Mouse (Mus musculus) kidney, postnatal 0 days (tissue): Measurements from ENCODE around the gene Umad1. TPM values are rescaled to one million over a fixed set of nuclear protein-coding genes. Genes with fewer than 3 reads are reported as not detected.
A peak's percentile ranks its signal among the peaks of the same experiment; 100 is the strongest.

Source experiments
- ATAC-seq: fragments of 200-750 bp; cut with Nextera tagmentation; replicated peaks from 2 replicates; pipeline ENCODE4 v1.8.0; 2017; ENCODE audit warnings: low read depth, moderate number of reproducible peaks, moderate TSS enrichment, moderate library complexity; ENCODE audit not compliant: low FRiP score
- DNase-seq: peaks from one replicate; pipeline ENCODE4 v3.0.0-alpha.2; 2016; ENCODE audit warnings: low spot score
- H3K27ac ChIP-seq: fragments of 300-500 bp; sonication (generic); 2 replicates; pipeline ENCODE4 v1.5.1; 2014; ENCODE audit warnings: mild to moderate bottlenecking
- H3K27me3 ChIP-seq: fragments of 300-500 bp; sonication (generic); 2 replicates; pipeline ENCODE4 v1.6.1; 2014; ENCODE audit warnings: low read length, mixed read lengths; ENCODE audit not compliant: insufficient read depth
- H3K36me3 ChIP-seq: fragments of 300-500 bp; sonication (generic); 2 replicates; pipeline ENCODE4 v1.6.1; 2014; ENCODE audit warnings: low read length, mixed read lengths; ENCODE audit not compliant: insufficient read depth
- H3K4me1 ChIP-seq: fragments of 300-500 bp; sonication (generic); replicated peaks from 2 replicates; pipeline ENCODE4 v1.6.1; 2014; ENCODE audit warnings: antibody characterized with exemption, low read length, mixed read lengths; ENCODE audit not compliant: insufficient read depth
- H3K4me2 ChIP-seq: fragments of 300-500 bp; sonication (generic); 2 replicates; pipeline ENCODE4 v1.6.1; 2014; ENCODE audit warnings: mild to moderate bottlenecking, low read length, moderate library complexity, mixed read lengths
- H3K4me3 ChIP-seq: fragments of 300-500 bp; sonication (generic); replicated peaks from 2 replicates; pipeline ENCODE4 v1.5.1; 2014; ENCODE audit warnings: low read depth, low read length
- H3K9ac ChIP-seq: fragments of 300-500 bp; sonication (generic); 2 replicates; pipeline ENCODE4 v1.6.1; 2014; ENCODE audit warnings: low read depth, low read length
- H3K9me3 ChIP-seq: fragments of 300-500 bp; sonication (generic); replicated peaks from 2 replicates; pipeline ENCODE4 v1.6.1; 2016; ENCODE audit warnings: low read length, inconsistent platforms, mixed read lengths
- CTCF ChIP-seq: IDR thresholded peaks from 2 replicates; pipeline ENCODE4 v1.5.1; 2016; ENCODE audit warnings: antibody characterized with exemption, low read depth, mild to moderate bottlenecking, moderate library complexity
- WGBS: fragments of 180-500 bp; shearing (Covaris S2); extraction: QIAGEN DNeasy Blood & Tissue Kit; methylation state at CpG from one replicate; pipeline ENCODE4 v1.1.7; 2014; 5-methylcytosine and 5-hydroxymethylcytosine counted together
- polyA plus RNA-seq: library from polyadenylated mRNA; unstranded; fragments of >200 nt; fragmentation: Nextera tagmentation; extraction: Ambion mirVana; gene quantifications from 2 replicates; pipeline ENCODE4 v1.2.1, GENCODE M21; 2015

The Umad1 gene
- polyA plus RNA-seq, 1 experiment from 2014 or later: 28.4 TPM

GRCm38 (mm10) chr6:8370624-8371023, 111.5 kb downstream of the Umad1 start:
- ATAC-seq: no peak
- Histone ChIP-seq H3K4me1 (no peaks in the 10 kb centered on the region), H3K9ac (no peak overlapping the region), H3K4me3 (no peak overlapping the region), H3K36me3 (no peaks in the 10 kb centered on the region), H3K27ac (no peak overlapping the region), H3K4me2 (no peak overlapping the region), H3K9me3 (no peaks in the 10 kb centered on the region), H3K27me3 (no peaks in the 10 kb centered on the region)
- TF ChIP-seq CTCF: no peak
- WGBS: 67% methylated on average over 3 of the region's 3 CpGs
- peak; percentile 81 for DNase-seq

- DNase-seq (no peak), ATAC-seq (no peak)
- TF ChIP-seq CTCF: no peak
- Histone ChIP-seq H3K4me1 (no peaks in the 10 kb centered on the region), H3K9ac (no peak overlapping the region), H3K36me3 (no peaks in the 10 kb centered on the region), H3K9me3 (no peaks in the 10 kb centered on the region), H3K27ac (no peak overlapping the region), H3K27me3 (no peaks in the 10 kb centered on the region), H3K4me2 (no peak overlapping the region), H3K4me3 (no peak overlapping the region)
- 70% methylated on average over 2 of the region's 2 CpGs for WGBS
These were observed 114.0 kb downstream of the Umad1 start for GRCm38 (mm10) chr6:8373051-8373450.

GRCm38 (mm10) chr6:8373851-8374250, 114.8 kb downstream of the Umad1 start:
- Histone ChIP-seq H3K4me2 (no peak overlapping the region), H3K27me3 (no peaks in the 10 kb centered on the region), H3K4me3 (no peak overlapping the region), H3K9me3 (no peaks in the 10 kb centered on the region), H3K4me1 (no peaks in the 10 kb centered on the region), H3K27ac (no peak overlapping the region), H3K9ac (no peak overlapping the region), H3K36me3 (no peaks in the 10 kb centered on the region)
- ATAC-seq (no peak), DNase-seq (no peak)
- no peak for TF ChIP-seq CTCF
- WGBS: 55% methylated on average over 8 of the region's 8 CpGs

- WGBS: 66% methylated on average over 6 of the region's 6 CpGs
- Histone ChIP-seq H3K4me1 (no peaks in the 10 kb centered on the region), H3K4me3 (no peak overlapping the region), H3K36me3 (no peaks in the 10 kb centered on the region), H3K27ac (no peak overlapping the region), H3K9me3 (no peaks in the 10 kb centered on the region), H3K4me2 (no peak overlapping the region), H3K27me3 (no peaks in the 10 kb centered on the region), H3K9ac (no peak overlapping the region)
- no peak for TF ChIP-seq CTCF
- ATAC-seq: no peak
- no peak for DNase-seq
These were observed 115.2 kb downstream of the Umad1 start for GRCm38 (mm10) chr6:8374290-8374689.

- Histone ChIP-seq H3K4me2 (no peak overlapping the region), H3K36me3 (no peaks in the 10 kb centered on the region), H3K9ac (no peak overlapping the region), H3K4me1 (no peaks in the 10 kb centered on the region), H3K27ac (no peak overlapping the region), H3K4me3 (no peak overlapping the region), H3K9me3 (no peaks in the 10 kb centered on the region), H3K27me3 (no peaks in the 10 kb centered on the region)
- ATAC-seq (no peak), DNase-seq (no peak)
- no peak for TF ChIP-seq CTCF
- 91% methylated on average over 4 of the region's 4 CpGs for WGBS
These were observed 115.6 kb downstream of the Umad1 start for GRCm38 (mm10) chr6:8374712-8375111.

GRCm38 (mm10) chr6:8376351-8376750, 117.3 kb downstream of the Umad1 start:
- Histone ChIP-seq H3K27ac (no peak overlapping the region), H3K36me3 (no peaks in the 10 kb centered on the region), H3K9me3 (no peaks in the 10 kb centered on the region), H3K4me1 (no peaks in the 10 kb centered on the region), H3K9ac (no peak overlapping the region), H3K27me3 (no peaks in the 10 kb centered on the region), H3K4me2 (no peak overlapping the region), H3K4me3 (no peak overlapping the region)
- WGBS: 91% methylated on average over 5 of the region's 5 CpGs
- no peak for TF ChIP-seq CTCF
- ATAC-seq (no peak), DNase-seq (no peak)

- DNase-seq (no peak), ATAC-seq (no peak)
- H3K4me1 ChIP-seq: no peaks in the 10 kb centered on the region
- H3K27ac ChIP-seq: no peak overlapping the region
- no peaks in the 10 kb centered on the region for H3K9me3 ChIP-seq
- no peak overlapping the region for H3K9ac ChIP-seq
- no peak overlapping the region for H3K4me3 ChIP-seq
- H3K4me2 ChIP-seq: no peak overlapping the region
- WGBS: 83% methylated on average over 8 of the region's 8 CpGs
- no peaks in the 10 kb centered on the region for H3K36me3 ChIP-seq
- no peaks in the 10 kb centered on the region for H3K27me3 ChIP-seq
- TF ChIP-seq CTCF: no peak
These were observed 118.6 kb downstream of the Umad1 start for GRCm38 (mm10) chr6:8377667-8378066.
